8 mouse cellular contexts compared by ENCODE assay signal in the genomic region with DNA sequence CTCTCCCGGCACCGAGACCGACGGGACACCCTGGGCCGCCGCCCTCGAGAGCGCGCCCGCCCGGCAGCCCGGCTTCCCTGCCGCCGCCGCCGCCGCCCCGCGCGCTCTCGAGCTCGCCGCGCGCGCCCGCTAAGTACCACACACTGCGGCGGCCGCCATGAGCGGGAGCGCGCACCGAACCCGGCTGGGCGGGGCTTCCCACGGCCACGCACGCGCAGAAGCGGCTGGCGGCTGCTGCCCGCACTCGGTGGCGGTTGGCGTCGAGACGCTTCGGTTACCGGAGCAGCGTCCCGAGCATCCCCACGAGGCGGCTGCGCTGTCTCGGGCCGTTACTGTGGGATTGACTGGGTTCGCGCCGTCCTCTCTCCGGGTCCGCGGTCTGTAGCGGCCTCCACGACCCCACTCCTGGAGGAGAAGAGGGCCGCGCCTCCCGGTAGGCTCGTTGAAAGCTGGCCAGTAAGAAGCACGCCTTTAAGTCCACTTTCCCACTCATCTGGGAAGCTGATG. TPM values are rescaled to one million over a fixed set of nuclear protein-coding genes. Genes with fewer than 3 reads are reported as not detected.
DNase-seq lines count a peak whose midpoint lies in the region; ATAC-seq and TF ChIP-seq lines count a peak whose summit lies in the region.

No protein-coding gene starts in this region.

- H3K4me1 ChIP-seq in CH12.LX (ENCODE audit: control insufficient read depth in 1 of 2, insufficient read depth in 2 of 2), result peaks cover 10 to 22% of the 10 kb centered on the region in 2 experiments; a peak in 3 of 4 replicates
- H3K4me1 ChIP-seq in forebrain, embryonic 12.5 days, result peaks cover 34% of the 10 kb centered on the region
- peaks cover 41% of the 10 kb centered on the region for H3K4me1 ChIP-seq in heart, postnatal 0 days (ENCODE audit: control insufficient read depth, insufficient read depth)
- peaks cover 45% of the 10 kb centered on the region for H3K4me1 ChIP-seq in liver, embryonic 15.5 days (replicated peaks)
- H3K4me1 ChIP-seq in neural tube, embryonic 11.5 days (ENCODE audit: control insufficient read depth, insufficient read depth, low read length), result 0 out of 2 replicates have a peak, but pooled peaks cover 5% of the 10 kb centered on the region
- peaks cover 11% of the 10 kb centered on the region for H3K4me1 ChIP-seq in stomach, embryonic 16.5 days (ENCODE audit: control insufficient read depth, insufficient read depth, low read length)

- H3K9me3 ChIP-seq in CH12.LX (replicated peaks; ENCODE audit: low read length), result no peaks in the 10 kb centered on the region
- H3K9me3 ChIP-seq in forebrain, embryonic 12.5 days, result no peaks in the 10 kb centered on the region
- H3K9me3 ChIP-seq in heart, postnatal 0 days (replicated peaks; ENCODE audit: control insufficient read depth, low read length), result no peaks in the 10 kb centered on the region
- no peaks in the 10 kb centered on the region for H3K9me3 ChIP-seq in liver, embryonic 15.5 days (replicated peaks)
- H3K9me3 ChIP-seq in neural tube, embryonic 11.5 days (ENCODE audit: control insufficient read depth, low read length), result no peaks in the 10 kb centered on the region
- H3K9me3 ChIP-seq in stomach, embryonic 16.5 days (replicated peaks; ENCODE audit: control insufficient read depth, low read length), result no peaks in the 10 kb centered on the region; the same call in 1 of the 2 replicates

- TF ChIP-seq RAD21 in CH12.LX (IDR thresholded peaks at IDR 0.05; ENCODE audit: low read depth, low read length), result no peak

- H3K4me2 ChIP-seq in CH12.LX (ENCODE audit: insufficient read depth, low read depth, poor library complexity, severe bottlenecking), result peak overlapping the region; percentile 91
- H3K4me2 ChIP-seq in forebrain, embryonic 12.5 days, result peak overlapping the region; percentile 65
- peak overlapping the region; percentile 84 for H3K4me2 ChIP-seq in heart, postnatal 0 days (ENCODE audit: low read depth, low read length)
- H3K4me2 ChIP-seq in liver, embryonic 15.5 days, result peak overlapping the region; percentile 97
- peak overlapping the region; percentile 61 for H3K4me2 ChIP-seq in neural tube, embryonic 11.5 days (ENCODE audit: low read depth)
- H3K4me2 ChIP-seq in stomach, embryonic 16.5 days (ENCODE audit: low read depth, low read length), result peak overlapping the region; percentile 86

- ATAC-seq in forebrain, embryonic 12.5 days (ENCODE audit: low FRiP score), result peak; percentile 86
- ATAC-seq in heart, postnatal 0 days (ENCODE audit: insufficient read depth, low read depth), result peak; percentile 89
- ATAC-seq in liver, embryonic 15.5 days (ENCODE audit: insufficient read depth), result peak; percentile 90
- peak; percentile 81 for ATAC-seq in neural tube, embryonic 11.5 days (ENCODE audit: insufficient read depth, low FRiP score, low TSS enrichment)
- peak; percentile 92 for ATAC-seq in stomach, embryonic 16.5 days (ENCODE audit: insufficient read depth, low FRiP score)

- no peaks in the 10 kb centered on the region for H3K36me3 ChIP-seq in CH12.LX (replicated peaks in 1 of 2; ENCODE audit: control insufficient read depth in 1 of 2, insufficient read depth in 1 of 2, low read length in 1 of 2)
- H3K36me3 ChIP-seq in forebrain, embryonic 12.5 days (replicated peaks), result no peaks in the 10 kb centered on the region
- no peaks in the 10 kb centered on the region for H3K36me3 ChIP-seq in heart, postnatal 0 days (replicated peaks; ENCODE audit: control insufficient read depth, insufficient read depth, low read length)
- H3K36me3 ChIP-seq in liver, embryonic 15.5 days (replicated peaks), result no peaks in the 10 kb centered on the region
- H3K36me3 ChIP-seq in neural tube, embryonic 11.5 days (ENCODE audit: control insufficient read depth, insufficient read depth, low read length), result no peaks in the 10 kb centered on the region
- no peaks in the 10 kb centered on the region for H3K36me3 ChIP-seq in stomach, embryonic 16.5 days (ENCODE audit: control insufficient read depth, insufficient read depth, low read length)

- DNase-seq in CH12.LX (ENCODE audit: extremely low read depth), result peak; percentile 73
- peak; percentile 78 for DNase-seq in c-Kit-positive CD71-positive TER-119-negative erythroid progenitor cells, embryonic 14.5 days (ENCODE audit: low read depth)
- peak; percentile 78 for DNase-seq in heart, postnatal 0 days (ENCODE audit: low spot score)
- DNase-seq in kidney, postnatal 36 days, result peak; percentile 94 to 97
- DNase-seq in neural tube, embryonic 11.5 days (ENCODE audit: low spot score), result peak; percentile 94

- peaks cover 31% of the 10 kb centered on the region for H3K79me2 ChIP-seq in CH12.LX (replicated peaks; ENCODE audit: control insufficient read depth, extremely low read depth, insufficient read depth, poor library complexity, severe bottlenecking)

- H3K27ac ChIP-seq in CH12.LX (ENCODE audit: insufficient read depth, low read depth), result peak overlapping the region; percentile 14; the same call in 1 of the 2 replicates
- peak overlapping the region; percentile 98 for H3K27ac ChIP-seq in forebrain, embryonic 12.5 days
- peak overlapping the region; percentile 95 for H3K27ac ChIP-seq in heart, postnatal 0 days (ENCODE audit: low read depth)
- peak overlapping the region; percentile 95 for H3K27ac ChIP-seq in liver, embryonic 15.5 days (replicated peaks)
- peak overlapping the region; percentile 96 for H3K27ac ChIP-seq in neural tube, embryonic 11.5 days (ENCODE audit: low read depth, low read length)
- H3K27ac ChIP-seq in stomach, embryonic 16.5 days (ENCODE audit: low read length), result peak overlapping the region; percentile 95

- no peak for TF ChIP-seq CTCF in CH12.LX (conservative IDR thresholded peaks at IDR 0.05 in 1 of 2, IDR thresholded peaks at IDR 0.05 in 1 of 2; ENCODE audit: low read depth in 2 of 2, low read length in 2 of 2)
- TF ChIP-seq CTCF in heart, postnatal 0 days (IDR thresholded peaks at IDR 0.05; ENCODE audit: low read depth), result no peak

- H3K9ac ChIP-seq in CH12.LX (ENCODE audit: insufficient read depth, low read depth), result peak overlapping the region; percentile 98
- H3K9ac ChIP-seq in forebrain, embryonic 12.5 days, result peak overlapping the region; percentile 98
- peak overlapping the region; percentile 97 for H3K9ac ChIP-seq in heart, postnatal 0 days (replicated peaks; ENCODE audit: low read depth, low read length)
- peak overlapping the region; percentile 98 for H3K9ac ChIP-seq in liver, embryonic 15.5 days
- H3K9ac ChIP-seq in neural tube, embryonic 11.5 days (ENCODE audit: low read length), result peak overlapping the region; percentile 99
- peak overlapping the region; percentile 97 for H3K9ac ChIP-seq in stomach, embryonic 16.5 days (ENCODE audit: low read length)

- peaks cover 1% of the 10 kb centered on the region for H3K27me3 ChIP-seq in CH12.LX (replicated peaks)
- H3K27me3 ChIP-seq in forebrain, embryonic 12.5 days, result no peaks in the 10 kb centered on the region
- H3K27me3 ChIP-seq in heart, postnatal 0 days (ENCODE audit: control insufficient read depth, insufficient read depth, low read length), result no peaks in the 10 kb centered on the region
- H3K27me3 ChIP-seq in liver, embryonic 15.5 days, result peaks cover 18% of the 10 kb centered on the region
- H3K27me3 ChIP-seq in neural tube, embryonic 11.5 days (ENCODE audit: control insufficient read depth, insufficient read depth, low read length), result no peaks in the 10 kb centered on the region
- no peaks in the 10 kb centered on the region for H3K27me3 ChIP-seq in stomach, embryonic 16.5 days (ENCODE audit: control insufficient read depth, insufficient read depth, low read length)

- dilution Hi-C loops in CH12.LX (cut with MboI; ENCODE audit: extremely low pct_ligation_motif_present, extremely low pct_unique_long_range_greater_than_20kb, low sequenced_read_pairs), result no loop called here

- in situ Hi-C loops in CH12.LX (cut with MboI; ENCODE audit: low pct_ligation_motif_present, low pct_unique_long_range_greater_than_20kb, low sequenced_read_pairs), result no loop called here

- under 1% methylated on average over 57 of the region's 70 CpGs for WGBS in forebrain, embryonic 12.5 days
- WGBS in heart, postnatal 0 days, result under 1% methylated on average over 28 of the region's 70 CpGs
- WGBS in liver, embryonic 15.5 days (ENCODE audit: insufficient replicate concordance), result under 1% methylated on average over 62 of the region's 70 CpGs
- WGBS in neural tube, embryonic 11.5 days, result under 1% methylated on average over 38 of the region's 70 CpGs
- WGBS in stomach, embryonic 16.5 days, result under 1% methylated on average over 65 of the region's 70 CpGs

- peak; percentile 76 for TF ChIP-seq POLR2A in CH12.LX (IDR thresholded peaks at IDR 0.05; ENCODE audit: low read depth, low read length)

- no peak for TF ChIP-seq EP300 in CH12.LX (IDR thresholded peaks at IDR 0.05; ENCODE audit: low read length)
- TF ChIP-seq EP300 in heart, postnatal 0 days (IDR thresholded peaks at IDR 0.05; ENCODE audit: low read depth), result no peak

- H3K4me3 ChIP-seq in CH12.LX (replicated peaks in 1 of 3; ENCODE audit: low read depth in 2 of 3, low read length in 2 of 3, poor library complexity in 1 of 3), result peak overlapping the region; percentile 55 to 89 (median 80)
- peak overlapping the region; percentile 98 for H3K4me3 ChIP-seq in forebrain, embryonic 12.5 days (replicated peaks)
- H3K4me3 ChIP-seq in heart, postnatal 0 days (ENCODE audit: low read depth, low read length), result peak overlapping the region; percentile 86
- H3K4me3 ChIP-seq in liver, embryonic 15.5 days (replicated peaks), result peak overlapping the region; percentile 96
- peak overlapping the region; percentile 94 for H3K4me3 ChIP-seq in neural tube, embryonic 11.5 days (ENCODE audit: low read depth, low read length)
- H3K4me3 ChIP-seq in stomach, embryonic 16.5 days (replicated peaks; ENCODE audit: low read length), result peak overlapping the region; percentile 68

RNA-seq across cellular contexts. Expression of gene Siah1a, which starts 0.3 kb away (rescaled TPM):
- 5.1 and 5.9 TPM in 2 replicates for total RNA-seq in CH12.LX (2012; rRNA removed)
- 11.1 and 12.2 TPM in 2 replicates for total RNA-seq in CH12.LX (2014; rRNA removed)
- 7.0 and 8.0 TPM in 2 replicates for polyA plus RNA-seq in CH12.LX (2012; ENCODE audit: insufficient read length, low read depth)
- polyA plus RNA-seq in forebrain, embryonic 12.5 days (2016; fragmentation: Nextera tagmentation; extraction: Ambion mirVana), result 92.0 and 95.3 TPM in 2 replicates
- total RNA-seq in heart, postnatal 0 days (2014; rRNA removed; ENCODE audit: low replicate concordance), result 40.4 and 61.8 TPM in 2 replicates
- polyA plus RNA-seq in heart, postnatal 0 days (2015; fragmentation: Nextera tagmentation; extraction: Ambion mirVana), result 29.7 and 31.0 TPM in 2 replicates
- polyA plus RNA-seq in liver, embryonic 15.5 days (2015; fragmentation: Nextera tagmentation; extraction: Ambion mirVana), result 14.2 and 15.4 TPM in 2 replicates
- polyA plus RNA-seq in neural tube, embryonic 11.5 days (2014; fragmentation: Nextera tagmentation; extraction: Ambion mirVana), result 74.9 and 75.6 TPM in 2 replicates
- polyA plus RNA-seq in stomach, embryonic 16.5 days (2015; fragmentation: Nextera tagmentation; extraction: Ambion mirVana), result 23.9 and 26.6 TPM in 2 replicates

RNA-seq across cellular contexts. Expression of gene Gm10638, which starts 0.5 kb away (rescaled TPM):
- 0.13 and 0.42 TPM in 2 replicates for total RNA-seq in CH12.LX (2012; rRNA removed)
- not detected in 2 replicates for total RNA-seq in CH12.LX (2014; rRNA removed)
- not detected in 2 replicates for polyA plus RNA-seq in CH12.LX (2012; ENCODE audit: insufficient read length, low read depth)
- 9.1 and 10.1 TPM in 2 replicates for polyA plus RNA-seq in forebrain, embryonic 12.5 days (2016; fragmentation: Nextera tagmentation; extraction: Ambion mirVana)
- 4.1 TPM in 1 of 2 replicates, not detected in the other for total RNA-seq in heart, postnatal 0 days (2014; rRNA removed; ENCODE audit: low replicate concordance)
- polyA plus RNA-seq in heart, postnatal 0 days (2015; fragmentation: Nextera tagmentation; extraction: Ambion mirVana), result 4.6 and 5.9 TPM in 2 replicates
- 0.91 and 1.3 TPM in 2 replicates for polyA plus RNA-seq in liver, embryonic 15.5 days (2015; fragmentation: Nextera tagmentation; extraction: Ambion mirVana)
- 3.2 and 4.9 TPM in 2 replicates for polyA plus RNA-seq in neural tube, embryonic 11.5 days (2014; fragmentation: Nextera tagmentation; extraction: Ambion mirVana)
- 1.8 and 2.2 TPM in 2 replicates for polyA plus RNA-seq in stomach, embryonic 16.5 days (2015; fragmentation: Nextera tagmentation; extraction: Ambion mirVana)

Comparison
In these comparisons a context has a peak if more than half of its experiments do, and no peak if none do; other contexts are left out.
1. Peak in every context shown above with its lines: DNase-seq, ATAC-seq, H3K4me3 ChIP-seq and H3K27ac ChIP-seq.
2. H3K27ac ChIP-seq: peak in every context shown above with its lines; median percentile 98 in forebrain, embryonic 12.5 days; 96 in neural tube, embryonic 11.5 days; 95 in heart, postnatal 0 days; 95 in liver, embryonic 15.5 days; 95 in stomach, embryonic 16.5 days; 14 in CH12.LX.